Mouse (Mus musculus) adrenal gland, postnatal 36 days (tissue): ENCODE data around the gene Nlgn1. TPM values are rescaled to one million over a fixed set of nuclear protein-coding genes. Genes with fewer than 3 reads are reported as not detected.

Experiments
- DNase-seq, 2 experiments: peaks; one replicate each; pipeline ENCODE4 v3.0.0; 2021; ENCODE audit warnings: mixed read lengths in 1 of 2
- total RNA-seq, 2 experiments: library from RNA; stranded (reverse); gene quantifications; 2 replicates each; pipeline ENCODE4 v1.2.3; 2021

The Nlgn1 gene
- total RNA-seq, 2 experiments from 2014 or later = 0.86 to 1.2 TPM

DNA sequence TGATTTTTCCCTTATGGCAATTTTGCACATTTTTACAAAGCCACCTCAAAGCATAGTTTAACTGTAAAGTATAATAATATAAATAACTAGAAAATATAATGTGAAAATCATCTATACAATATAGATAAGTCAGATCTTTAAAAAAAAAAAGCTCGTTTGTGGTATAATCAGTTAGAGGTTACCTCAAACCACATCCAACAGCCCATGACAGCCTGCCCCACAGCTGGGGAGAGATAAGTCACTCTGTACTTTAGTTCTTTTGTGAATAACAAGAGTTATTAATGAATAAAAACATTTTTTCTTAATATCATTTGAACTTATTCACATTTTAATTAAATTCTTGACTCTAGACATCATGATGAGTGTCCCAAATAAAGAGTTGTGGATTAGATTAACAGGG, 130.8 kb downstream of the Nlgn1 start:
- DNase-seq = no peak

DNA sequence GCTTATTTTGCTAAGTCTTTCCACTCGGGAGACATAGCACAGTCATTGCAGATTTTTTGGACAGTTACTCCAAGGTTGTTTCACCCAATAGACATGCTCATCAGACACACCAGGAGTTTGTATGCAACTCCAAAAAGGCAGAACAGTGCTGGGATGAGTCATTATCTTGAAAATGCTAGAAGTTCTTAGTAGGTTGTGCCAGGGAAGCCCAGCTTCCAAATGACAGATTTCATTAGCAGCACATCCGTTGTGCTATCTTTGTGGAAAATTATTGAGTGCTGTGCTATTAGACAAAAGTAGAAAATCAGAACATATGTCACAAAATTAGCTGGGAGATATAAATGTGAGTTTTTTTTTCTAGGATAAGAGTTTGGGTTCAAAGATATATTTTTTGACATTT, 137.3 kb downstream of the Nlgn1 start:
- DNase-seq = no peak

DNA sequence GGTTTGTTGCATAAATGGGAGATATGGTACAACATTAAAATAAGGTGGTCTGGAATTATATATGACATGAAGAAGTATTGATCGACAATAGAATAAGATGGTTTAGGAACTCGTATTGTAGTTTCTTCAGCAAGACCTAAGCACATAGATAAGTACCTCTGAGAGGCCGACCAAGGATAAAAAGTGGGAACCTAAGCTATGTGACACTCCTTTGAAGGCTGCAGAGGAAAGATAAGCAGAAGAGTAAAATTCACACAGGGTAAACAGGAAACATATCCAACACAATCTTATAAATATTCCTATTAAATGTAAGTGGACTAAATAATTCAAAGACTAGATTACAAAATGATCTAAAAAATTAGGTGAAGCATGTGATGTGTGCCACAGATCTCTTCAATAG, 151.2 kb downstream of the Nlgn1 start:
- DNase-seq = no peak

DNA sequence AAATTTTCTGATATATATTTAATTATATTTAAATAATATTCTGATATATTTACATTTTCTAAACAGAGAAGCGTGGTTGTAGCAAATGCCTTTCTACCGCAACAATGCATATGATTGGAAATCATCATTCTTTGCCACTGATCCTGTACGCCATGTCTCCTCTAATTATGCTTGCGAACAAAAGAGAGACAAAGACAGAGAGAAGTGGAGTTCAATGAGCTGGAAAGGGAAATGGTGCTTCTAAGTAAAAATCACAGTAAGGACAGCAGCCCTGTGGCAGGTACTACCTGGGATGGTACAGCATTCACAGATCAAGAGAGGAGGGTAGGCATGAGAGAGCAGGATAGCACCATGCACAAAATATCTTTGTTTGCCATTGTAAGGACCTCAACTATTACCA, 156.9 kb downstream of the Nlgn1 start:
- no peak for DNase-seq

DNA sequence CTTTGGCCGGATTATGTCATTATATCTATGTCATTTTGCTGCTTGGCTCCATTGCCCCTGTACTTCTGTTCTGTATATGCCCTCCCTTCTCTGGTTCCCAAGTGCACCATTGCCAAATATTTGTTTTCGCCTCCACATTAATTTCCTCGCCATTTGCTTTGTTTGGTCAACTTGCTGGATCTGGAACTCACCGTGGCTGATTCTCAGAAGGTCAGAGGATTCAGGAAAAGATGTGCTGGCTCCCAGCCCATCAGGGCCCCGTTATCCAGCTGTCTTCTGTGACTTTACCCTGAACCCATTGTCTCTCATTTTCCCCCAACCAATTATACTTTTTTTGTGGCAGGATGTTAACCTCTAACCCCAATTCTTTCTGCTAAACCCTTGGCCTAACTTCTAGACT, 158.0 kb downstream of the Nlgn1 start:
- no peak for DNase-seq

DNA sequence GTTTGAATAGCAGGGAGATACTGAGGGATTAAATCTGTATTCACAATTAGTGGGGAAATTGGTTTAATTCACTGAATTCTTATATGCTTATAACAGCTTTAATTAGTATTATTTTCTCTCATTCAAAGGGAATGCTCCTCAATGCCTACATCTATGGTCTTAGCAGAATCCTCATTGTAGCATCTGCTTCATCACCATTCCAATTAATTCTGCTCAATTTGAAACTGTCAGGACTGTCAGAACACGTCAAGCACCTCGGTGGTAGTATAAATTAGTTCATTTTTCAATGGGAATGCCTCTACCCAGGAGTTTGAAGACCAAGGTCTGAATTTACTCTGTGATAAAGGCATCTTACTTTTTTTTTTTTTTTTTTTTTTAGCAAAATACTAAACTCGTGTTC, 158.6 kb downstream of the Nlgn1 start:
- DNase-seq = no peak

DNA sequence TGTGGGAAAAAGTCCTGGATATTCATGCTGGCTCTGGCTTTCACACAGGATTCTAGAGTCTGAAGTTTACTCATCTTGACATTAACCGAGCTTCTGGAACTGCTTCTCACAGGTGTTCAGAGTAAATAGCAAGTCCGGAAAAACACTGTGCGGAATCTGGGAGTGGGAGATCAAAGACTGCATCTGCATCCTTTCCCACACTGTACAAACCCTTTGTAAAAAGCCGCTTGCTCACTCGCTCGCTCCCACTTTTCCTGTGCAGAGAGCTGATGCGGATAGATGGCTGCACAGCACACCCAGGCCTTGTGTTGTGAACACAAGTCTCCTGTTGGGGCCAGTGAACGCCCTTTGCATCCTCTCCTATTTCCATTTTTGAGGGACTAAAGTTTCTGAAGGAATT, 165.5 kb downstream of the Nlgn1 start:
- DNase-seq = no peak

DNA sequence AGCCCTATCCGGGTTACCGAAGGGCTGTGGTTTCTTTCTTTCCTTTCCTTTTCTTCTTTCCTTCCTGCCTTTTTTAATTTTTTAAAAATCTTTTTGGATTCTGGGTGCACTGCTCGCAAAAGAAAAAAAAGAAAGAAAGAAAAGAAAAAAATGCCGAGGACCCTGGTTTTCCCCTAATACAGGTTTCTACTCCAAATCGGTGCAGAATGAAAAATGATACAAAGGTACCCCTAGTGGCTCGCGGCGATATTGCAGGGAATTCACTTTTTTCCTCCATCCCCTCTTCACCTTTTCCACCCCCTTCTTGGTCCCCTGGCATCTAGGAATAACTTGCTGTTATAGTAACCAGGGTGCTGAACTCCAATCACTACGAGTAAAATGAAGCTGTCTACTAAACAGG, 178.5 kb downstream of the Nlgn1 start:
- peak; percentile 33 to 36 for DNase-seq

DNA sequence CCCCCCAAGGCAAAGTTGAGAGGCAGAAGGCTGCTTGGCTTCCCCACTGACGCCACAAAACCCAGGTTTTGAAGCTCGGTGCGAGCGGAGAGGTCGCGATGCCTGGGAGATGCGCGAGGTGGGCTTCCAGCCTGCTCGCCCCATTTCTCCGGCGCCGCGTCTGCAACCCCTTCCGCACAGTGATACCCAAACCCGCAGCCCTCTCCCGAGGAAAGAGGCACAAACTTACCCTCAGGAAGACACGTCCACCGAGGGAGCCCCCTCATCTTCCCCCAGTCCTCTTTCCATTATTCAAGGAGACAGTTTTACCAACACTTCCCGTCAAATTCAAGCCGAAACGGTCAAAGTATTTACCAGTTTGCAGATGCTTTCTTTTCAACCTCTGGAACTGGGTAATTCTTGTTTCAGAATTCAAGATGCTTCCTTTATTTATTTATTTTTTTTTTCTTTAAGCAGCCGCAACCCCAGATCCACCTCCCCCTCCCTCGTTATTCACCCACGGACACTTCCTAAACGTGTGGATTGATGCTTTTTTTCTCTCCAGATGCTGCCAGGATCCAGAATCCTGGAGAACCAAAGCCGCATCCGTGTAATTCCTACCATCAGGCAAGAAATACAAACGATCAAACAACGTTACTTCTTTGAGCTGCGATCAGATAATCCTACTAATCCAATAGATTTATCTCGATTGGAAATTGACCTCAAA, 179.1 kb downstream of the Nlgn1 start:
- DNase-seq = peak in 1 of 2 experiments; percentile 4

DNA sequence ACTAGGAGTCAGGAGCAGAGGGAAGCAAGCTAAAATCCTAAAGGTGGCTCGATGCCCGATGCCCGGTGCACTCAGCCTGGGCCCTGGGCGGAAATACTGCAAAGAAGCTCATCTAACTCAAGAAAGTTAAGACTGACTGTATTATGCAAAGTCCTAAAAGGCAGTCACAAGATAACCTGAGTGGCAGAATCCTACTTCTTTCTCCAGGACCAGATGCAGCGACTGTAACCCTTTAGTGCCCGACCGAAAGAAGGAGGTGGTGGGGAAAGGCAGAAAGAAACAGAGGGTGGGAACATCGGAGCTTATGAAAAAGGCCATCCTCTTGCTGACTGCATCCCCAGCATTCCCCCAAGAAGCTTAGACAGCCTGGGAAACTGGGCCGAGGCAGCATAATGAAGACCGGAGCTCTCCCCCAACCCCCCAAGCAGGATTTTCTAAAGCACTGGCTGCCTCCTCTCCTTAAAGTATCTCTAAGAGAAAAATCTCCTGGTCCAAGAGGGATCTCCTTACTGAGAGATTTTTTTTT, 179.7 kb downstream of the Nlgn1 start:
- DNase-seq = peak; percentile 3 to 14

DNA sequence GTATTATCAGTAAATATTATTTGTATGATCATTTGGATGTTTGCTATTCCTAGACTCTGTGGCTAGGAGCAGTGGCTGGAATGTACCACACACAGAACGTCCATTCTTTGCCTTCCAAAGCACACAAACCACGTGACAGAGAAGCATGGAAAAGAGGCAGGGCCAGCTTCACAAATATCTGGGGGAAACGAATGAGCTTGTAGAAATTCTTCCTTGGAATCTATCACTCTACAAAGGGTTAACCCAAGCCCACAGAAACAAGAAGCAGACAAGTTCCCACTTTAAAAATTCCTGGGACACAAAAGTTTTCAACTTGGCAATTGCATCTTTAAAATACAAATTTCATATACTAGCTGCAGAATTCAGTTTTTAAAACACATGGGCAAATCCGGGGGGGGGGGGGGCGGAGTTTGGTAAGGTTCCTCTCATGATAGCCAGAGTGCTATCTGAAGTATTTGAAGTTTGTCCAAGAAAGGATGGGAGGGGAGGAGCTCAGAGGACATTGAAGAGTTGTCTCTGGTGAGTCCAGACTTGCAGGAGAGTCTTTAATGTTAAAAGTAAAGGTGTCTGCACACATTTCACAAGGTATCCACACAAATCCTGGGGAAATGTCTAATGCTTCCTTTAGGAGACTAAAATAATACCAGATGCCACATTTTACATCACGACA, 180.8 kb downstream of the Nlgn1 start:
- no peak for DNase-seq

DNA sequence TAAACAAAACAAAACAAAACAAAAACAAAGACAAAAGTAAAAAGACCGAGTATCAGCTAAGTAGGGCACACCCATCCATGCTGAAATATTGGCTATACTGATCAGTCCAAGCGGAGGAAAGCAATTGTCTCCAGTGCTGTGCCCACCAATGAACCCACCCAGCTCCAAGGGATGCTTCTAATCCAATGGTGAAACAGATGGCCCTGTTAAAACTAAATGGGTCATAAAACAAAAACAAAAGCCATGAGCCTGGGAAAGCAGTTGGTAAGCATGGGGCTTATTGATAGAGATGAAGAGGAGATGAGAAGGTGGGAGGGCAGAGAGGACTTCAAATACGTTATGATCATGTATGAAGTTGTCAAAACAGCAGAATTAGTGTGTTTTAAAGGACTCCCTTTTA, 186.1 kb downstream of the Nlgn1 start:
- DNase-seq = no peak

DNA sequence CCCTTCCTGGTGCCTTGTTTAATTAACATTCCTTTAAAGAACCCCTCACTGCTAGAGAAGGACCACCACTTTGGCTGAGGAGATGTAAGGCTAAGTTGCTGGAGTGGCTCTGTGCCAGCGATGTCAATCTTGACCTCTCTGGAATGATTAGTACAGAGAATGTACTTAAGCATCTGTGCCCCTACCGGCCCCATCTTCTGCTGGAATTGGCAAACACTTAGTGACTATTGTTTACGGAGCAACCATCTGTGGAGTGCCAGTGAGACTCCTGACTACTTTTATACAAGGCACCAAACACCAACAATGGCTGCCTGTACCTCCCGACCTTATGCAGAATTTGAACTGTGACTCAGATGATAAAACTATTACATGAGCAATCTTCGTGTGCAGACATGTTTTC, 186.8 kb downstream of the Nlgn1 start:
- no peak for DNase-seq

DNA sequence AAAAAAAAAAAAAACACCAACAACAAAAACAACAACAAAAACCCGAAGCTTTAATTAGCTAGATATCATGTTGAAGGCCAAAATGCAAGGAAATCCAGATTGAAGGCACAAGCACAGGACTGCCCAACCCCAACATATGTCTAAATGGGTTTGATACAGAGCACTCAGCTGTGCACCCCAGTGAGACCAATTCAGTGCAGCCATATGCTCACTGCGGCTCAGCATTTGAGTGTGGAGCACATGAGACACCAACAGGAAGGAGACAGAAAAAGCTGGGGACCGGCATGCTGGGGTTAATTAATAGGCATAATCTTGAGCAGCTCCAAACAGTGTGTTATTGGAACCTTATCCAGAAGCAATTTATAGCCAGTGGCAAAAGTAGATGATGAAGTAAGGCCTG, 190.7 kb downstream of the Nlgn1 start:
- no peak for DNase-seq

DNA sequence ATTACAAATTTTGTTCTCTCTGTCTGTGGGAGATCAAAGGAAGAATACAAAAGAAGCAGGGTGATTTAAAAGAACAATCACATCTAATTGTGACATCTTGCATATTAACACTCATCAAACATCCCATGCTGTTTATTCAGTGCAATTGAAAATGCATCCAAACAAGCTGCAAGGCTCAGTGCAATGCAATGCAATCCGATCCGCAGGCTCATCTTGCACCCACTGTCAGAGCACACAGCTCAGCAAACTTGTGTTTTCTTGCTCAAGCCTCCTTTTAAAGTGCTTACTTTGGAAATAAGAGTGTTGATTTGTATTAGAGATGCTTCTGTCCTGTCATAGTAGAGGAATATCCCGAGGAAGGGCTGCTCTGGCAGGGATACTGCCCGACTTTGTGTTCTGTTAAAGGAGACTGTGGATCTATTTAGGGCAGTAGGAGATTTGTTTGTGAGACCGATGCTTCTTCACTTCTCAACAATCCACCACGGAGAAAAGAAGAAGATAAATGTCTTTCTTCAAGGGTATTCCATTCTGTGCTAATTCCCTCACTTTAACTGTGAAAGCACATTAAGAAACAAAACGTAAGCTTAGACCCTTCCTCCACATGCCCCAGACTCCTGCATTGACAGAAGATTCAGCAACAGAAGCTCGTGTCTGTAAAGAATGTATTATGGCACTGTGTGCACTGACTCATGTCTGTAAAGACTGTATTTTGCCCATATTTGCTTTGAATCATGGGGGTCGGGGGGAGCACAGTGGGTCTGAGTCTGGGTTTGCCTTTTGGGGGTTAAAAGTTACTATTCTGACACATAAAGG, 197.2 kb downstream of the Nlgn1 start:
- no peak for DNase-seq

DNA sequence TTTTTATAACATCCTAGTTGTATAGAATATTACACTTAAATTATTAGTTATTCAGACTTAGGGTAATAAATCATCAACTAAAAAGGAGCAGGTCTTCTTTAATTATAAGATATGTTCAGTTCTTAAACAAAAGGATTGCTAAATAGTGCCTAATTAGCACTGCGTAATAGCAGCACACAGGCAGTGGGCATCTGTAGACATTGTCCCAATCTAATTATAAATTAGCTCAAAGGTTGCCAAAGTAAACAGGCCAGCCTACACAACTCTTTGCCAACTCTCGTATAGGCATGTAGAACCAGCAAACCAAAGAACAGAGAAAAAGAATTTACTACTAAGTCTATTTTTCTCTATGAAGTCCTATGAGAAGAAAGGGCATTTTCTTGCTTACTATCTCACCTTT, 201.3 kb downstream of the Nlgn1 start:
- DNase-seq = no peak

DNA sequence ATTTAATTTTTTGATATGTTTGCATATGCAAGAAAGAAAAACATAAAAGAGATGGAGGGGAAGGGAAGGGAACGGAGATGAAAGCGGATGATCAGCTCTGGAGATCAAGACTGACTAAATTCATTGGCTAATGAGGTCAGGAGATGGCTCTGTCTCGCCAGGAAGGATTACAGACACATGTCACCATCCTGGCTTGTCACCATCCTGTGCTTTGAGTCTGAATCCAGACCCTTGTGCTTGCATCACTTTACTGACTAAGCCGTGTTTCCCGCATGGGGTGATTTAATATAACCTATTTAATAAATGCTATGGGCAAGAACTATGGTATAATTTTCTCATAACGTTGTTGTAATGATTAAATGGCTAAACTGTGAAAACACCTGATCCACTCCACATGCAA, 202.8 kb downstream of the Nlgn1 start:
- DNase-seq = no peak

DNA sequence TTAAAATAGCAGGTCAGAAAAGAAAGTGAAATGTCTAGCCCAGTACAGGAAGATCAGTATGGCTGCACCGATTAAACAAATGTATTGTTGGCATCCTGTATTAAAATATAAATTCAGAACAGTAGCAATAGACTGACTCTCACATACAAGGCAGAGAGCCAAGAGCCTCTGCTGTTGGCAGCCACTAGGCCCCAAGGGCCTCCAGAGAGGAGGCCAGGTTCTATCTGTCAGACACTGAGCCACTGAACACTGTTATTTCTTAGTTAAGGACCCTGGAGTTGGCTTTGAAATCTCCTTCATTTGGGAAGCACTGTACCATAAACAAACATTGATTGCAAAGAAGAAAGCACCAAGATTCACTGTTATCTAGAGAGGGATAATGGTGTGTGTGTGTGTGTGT, 215.2 kb downstream of the Nlgn1 start:
- DNase-seq = no peak

DNA sequence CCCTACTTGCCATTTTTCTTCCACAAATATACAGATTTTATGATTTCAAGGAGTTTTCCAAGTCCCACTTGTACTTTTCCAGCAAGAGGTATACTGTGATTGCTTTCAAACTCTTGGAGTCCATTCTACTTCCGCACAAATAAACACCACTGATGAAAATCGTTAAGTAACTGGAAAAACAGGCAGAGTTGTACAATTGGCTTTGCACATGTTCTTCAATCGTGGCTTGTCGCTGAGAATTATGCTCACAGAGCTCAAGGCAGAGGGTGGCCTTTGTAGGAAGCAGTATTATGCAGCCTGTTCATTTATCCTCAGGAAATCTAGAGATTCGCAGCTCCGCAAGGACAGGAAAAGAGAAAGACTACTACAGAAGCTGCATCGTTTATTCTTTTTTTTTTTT, 225.9 kb downstream of the Nlgn1 start:
- no peak for DNase-seq

DNA sequence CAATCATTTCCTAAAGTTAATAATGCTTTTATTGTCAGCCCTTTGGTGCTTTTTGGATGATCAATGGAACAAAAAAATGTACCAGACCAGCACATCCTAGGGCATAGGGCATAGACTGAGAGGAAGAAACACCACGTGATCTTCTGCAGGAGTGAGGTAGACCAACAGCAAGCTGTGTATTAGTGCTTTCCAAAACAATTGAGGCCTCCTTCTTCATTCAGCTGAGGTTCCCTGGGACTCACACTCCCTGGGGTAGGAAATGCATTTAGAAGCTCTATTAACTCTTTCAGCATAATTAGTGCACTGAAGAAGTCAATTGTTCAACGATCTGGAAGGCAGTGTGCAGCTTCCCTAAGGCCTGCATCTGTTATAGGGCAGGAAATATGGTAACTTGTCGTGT, 226.7 kb downstream of the Nlgn1 start:
- no peak for DNase-seq

DNA sequence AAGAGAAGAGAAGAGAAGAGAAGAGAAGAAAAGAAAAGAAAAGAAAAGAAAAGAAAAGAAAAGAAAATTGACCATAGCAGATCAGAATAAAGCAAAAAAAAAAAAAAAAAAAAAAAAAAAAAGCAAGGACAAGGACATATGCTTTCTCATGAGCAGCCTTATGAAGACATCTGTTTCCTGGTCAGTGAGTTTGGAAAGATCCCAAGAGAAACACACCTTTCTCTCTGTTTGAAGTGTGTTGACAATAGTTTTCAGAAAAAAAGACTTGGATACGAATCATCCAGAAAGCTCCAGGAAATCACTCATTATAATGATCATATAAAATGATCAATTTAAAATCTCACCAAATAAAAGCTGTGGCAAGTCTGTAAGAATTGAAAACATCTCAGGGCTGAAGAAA, 230.0 kb downstream of the Nlgn1 start:
- DNase-seq = no peak

DNA sequence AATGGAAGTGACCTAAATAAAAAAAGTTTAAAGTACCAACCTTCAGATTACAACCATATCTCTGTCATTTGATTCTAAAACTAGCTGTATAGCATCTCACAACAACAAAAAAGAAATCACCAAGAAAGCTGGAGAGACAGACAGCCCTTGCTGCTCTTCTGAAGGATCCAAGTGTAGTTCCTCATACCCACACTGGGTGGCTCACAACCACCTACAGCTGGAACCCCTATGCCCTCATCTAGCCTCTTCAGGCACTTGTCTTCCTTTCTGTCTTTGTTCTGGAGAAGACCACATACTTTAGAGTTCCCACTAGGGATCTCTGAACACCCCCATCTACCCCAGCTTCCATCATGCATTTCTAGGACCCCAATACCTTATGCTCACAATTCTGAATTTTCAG, 236.7 kb downstream of the Nlgn1 start:
- DNase-seq = peak; percentile 12 to 20

DNA sequence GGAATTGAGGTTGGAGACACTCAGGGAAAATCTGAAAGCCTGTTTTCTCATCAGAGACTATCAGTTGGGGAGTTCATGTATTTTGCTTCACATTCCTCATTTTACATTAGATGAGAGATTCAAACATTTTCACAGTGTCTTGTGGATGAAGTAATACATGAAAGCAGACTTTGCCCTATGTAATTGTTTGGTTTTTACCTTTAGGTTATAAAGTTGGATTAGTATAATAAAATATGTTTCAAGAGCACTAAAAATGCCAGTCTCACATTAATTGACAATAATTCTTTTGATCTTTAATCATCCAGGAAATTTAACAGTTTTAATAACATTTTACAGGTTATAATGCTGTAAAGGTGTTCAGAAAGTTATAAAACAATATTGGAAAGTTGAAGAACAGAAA, 262.9 kb downstream of the Nlgn1 start:
- DNase-seq = no peak
